Mouse (Mus musculus): ENCODE data around the gene Trim8.

- TF ChIP-seq POLR2A (IDR thresholded peaks at IDR 0.05; ENCODE audit: extremely low read depth, insufficient read depth, low read length) (no peak), CTCF (IDR thresholded peaks at IDR 0.05; ENCODE audit: low read depth, low read length) (no peak)
These were observed 22.6 kb downstream of the Trim8 start for GRCm38 (mm10) chr19:46524152-46524544.
